Mouse (Mus musculus) myocyte (in vitro differentiated cells): ENCODE results near the gene Kcnab1.

Experiments used
- MAX ChIP-seq: IDR thresholded peaks from one replicate; pipeline ENCODE4 v1.6.1; 2011; ENCODE audit warnings: low read depth, mild to moderate bottlenecking, control low read depth
- POLR2A ChIP-seq: IDR thresholded peaks from one replicate; pipeline ENCODE4 v1.6.1; 2011; ENCODE audit warnings: low read depth, mild to moderate bottlenecking, control low read depth, moderate library complexity; ENCODE audit not compliant: insufficient read length
- REST ChIP-seq: IDR thresholded peaks from one replicate; pipeline ENCODE4 v1.6.1; 2011; ENCODE audit warnings: mild to moderate bottlenecking, control low read depth, moderate library complexity; ENCODE audit not compliant: insufficient read depth, insufficient read length
- TCF12 ChIP-seq: IDR thresholded peaks from one replicate; pipeline ENCODE4 v1.6.1; 2011; ENCODE audit warnings: mild to moderate bottlenecking, control low read depth; ENCODE audit not compliant: poor library complexity, insufficient read depth, severe bottlenecking

- TF ChIP-seq MAX, result no peak
- TF ChIP-seq TCF12, result no peak
- no peak for TF ChIP-seq POLR2A
- TF ChIP-seq REST, result no peak
Observed at GRCm38 (mm10) chr3:65104117-65104516, 5.1 kb upstream of the Kcnab1 start.
